Mouse (Mus musculus): ENCODE results near the gene Lin7a. TPM values are rescaled to one million over a fixed set of nuclear protein-coding genes. Genes with fewer than 3 reads are reported as not detected.

Lin7a gene
- 50.8 and 53.3 TPM in 2 replicates for polyA plus RNA-seq (2015; fragmentation: Nextera tagmentation; extraction: Ambion mirVana)

- H3K27ac ChIP-seq (replicated peaks), result peak within 1 kb of the TSS; percentile 93
- H3K9ac ChIP-seq, result peak within 1 kb of the TSS; percentile 92
- peak within 1 kb of the TSS; percentile 69 for H3K4me3 ChIP-seq
- peak within 1 kb of the TSS; percentile 65 for H3K4me2 ChIP-seq
- H3K27me3 ChIP-seq, result 0 out of 2 replicates have a peak, but pooled peaks cover 7% of the 10 kb centered on the region
- WGBS, result under 1% methylated on average over 36 of the region's 38 CpGs
- H3K36me3 ChIP-seq, result no peaks in the 10 kb centered on the region
- no peaks in the 10 kb centered on the region for H3K9me3 ChIP-seq
- H3K4me1 ChIP-seq (replicated peaks), result peaks cover 26% of the 10 kb centered on the region
- peak; percentile 75 for ATAC-seq (ENCODE audit: low read depth)
Observed at GRCm38 (mm10) chr10:107271321-107272130, at the start of gene Lin7a. TSS of gene Lin7a (plus strand) at chr10:107271686.

GRCm38 (mm10) chr10:107221726-107222125 lies 49.8 kb upstream of the Lin7a start:
- ATAC-seq (ENCODE audit: low read depth), result no peak
- Histone ChIP-seq H3K36me3 (no peaks in the 10 kb centered on the region), H3K27me3 (no peaks in the 10 kb centered on the region), H3K9me3 (no peaks in the 10 kb centered on the region), H3K9ac (no peak overlapping the region), H3K4me1 (replicated peaks) (0 out of 2 replicates have a peak, but pooled peaks cover 4% of the 10 kb centered on the region), H3K4me2 (no peak overlapping the region), H3K4me3 (no peak overlapping the region), H3K27ac (replicated peaks) (no peak overlapping the region)
- 78% methylated on average over 2 of the region's 2 CpGs for WGBS

GRCm38 (mm10) chr10:107222406-107223185 lies 48.9 kb upstream of the Lin7a start:
- H3K27ac ChIP-seq (replicated peaks), result no peak overlapping the region
- no peak overlapping the region for H3K4me3 ChIP-seq
- H3K4me2 ChIP-seq, result no peak overlapping the region
- H3K9me3 ChIP-seq, result no peaks in the 10 kb centered on the region
- H3K27me3 ChIP-seq, result no peaks in the 10 kb centered on the region
- WGBS, result 45% methylated on average over 8 of the region's 8 CpGs
- H3K9ac ChIP-seq, result no peak overlapping the region
- H3K4me1 ChIP-seq (replicated peaks), result 0 out of 2 replicates have a peak, but pooled peaks cover 4% of the 10 kb centered on the region
- no peak; the same call in 1 of the 2 replicates for ATAC-seq (ENCODE audit: low read depth)
- no peaks in the 10 kb centered on the region for H3K36me3 ChIP-seq

- 0 out of 2 replicates have a peak, but pooled peaks cover 4% of the 10 kb centered on the region for H3K4me1 ChIP-seq (replicated peaks)
- no peaks in the 10 kb centered on the region for H3K36me3 ChIP-seq
- no peaks in the 10 kb centered on the region for H3K9me3 ChIP-seq
- H3K4me3 ChIP-seq, result no peak overlapping the region
- H3K4me2 ChIP-seq, result no peak overlapping the region
- no peaks in the 10 kb centered on the region for H3K27me3 ChIP-seq
- no peak overlapping the region for H3K9ac ChIP-seq
- 88% methylated on average over 3 of the region's 3 CpGs for WGBS
- H3K27ac ChIP-seq (replicated peaks), result no peak overlapping the region
- no peak for ATAC-seq (ENCODE audit: low read depth)
Observed at GRCm38 (mm10) chr10:107223186-107223440, 48.4 kb upstream of the Lin7a start.

GRCm38 (mm10) chr10:107223821-107224220 lies 47.7 kb upstream of the Lin7a start:
- H3K9me3 ChIP-seq, result no peaks in the 10 kb centered on the region
- WGBS, result 93% methylated on average over 3 of the region's 3 CpGs
- H3K36me3 ChIP-seq, result no peaks in the 10 kb centered on the region
- H3K27me3 ChIP-seq, result no peaks in the 10 kb centered on the region
- H3K4me2 ChIP-seq, result no peak overlapping the region
- no peak overlapping the region for H3K9ac ChIP-seq
- 0 out of 2 replicates have a peak, but pooled peaks cover 4% of the 10 kb centered on the region for H3K4me1 ChIP-seq (replicated peaks)
- no peak for ATAC-seq (ENCODE audit: low read depth)
- H3K27ac ChIP-seq (replicated peaks), result no peak overlapping the region
- H3K4me3 ChIP-seq, result no peak overlapping the region

- H3K4me2 ChIP-seq, result no peak overlapping the region
- ATAC-seq (ENCODE audit: low read depth), result no peak
- H3K4me3 ChIP-seq, result no peak overlapping the region
- H3K27me3 ChIP-seq, result no peaks in the 10 kb centered on the region
- WGBS, result 84% methylated on average over 6 of the region's 6 CpGs
- no peak overlapping the region for H3K9ac ChIP-seq
- H3K27ac ChIP-seq (replicated peaks), result no peak overlapping the region
- H3K36me3 ChIP-seq, result no peaks in the 10 kb centered on the region
- H3K9me3 ChIP-seq, result no peaks in the 10 kb centered on the region
- 0 out of 2 replicates have a peak, but pooled peaks cover 4% of the 10 kb centered on the region for H3K4me1 ChIP-seq (replicated peaks)
Observed at GRCm38 (mm10) chr10:107224596-107225330, 46.7 kb upstream of the Lin7a start.

GRCm38 (mm10) chr10:107225331-107225835 lies 46.1 kb upstream of the Lin7a start:
- WGBS, result 32% methylated on average over 4 of the region's 4 CpGs
- no peak for ATAC-seq (ENCODE audit: low read depth)
- H3K4me3 ChIP-seq, result no peak overlapping the region
- no peak overlapping the region for H3K9ac ChIP-seq
- 0 out of 2 replicates have a peak, but pooled peaks cover 4% of the 10 kb centered on the region for H3K4me1 ChIP-seq (replicated peaks)
- no peaks in the 10 kb centered on the region for H3K36me3 ChIP-seq
- no peak overlapping the region for H3K27ac ChIP-seq (replicated peaks)
- no peaks in the 10 kb centered on the region for H3K27me3 ChIP-seq
- H3K4me2 ChIP-seq, result no peak overlapping the region
- no peaks in the 10 kb centered on the region for H3K9me3 ChIP-seq

GRCm38 (mm10) chr10:107225871-107226270 lies 45.6 kb upstream of the Lin7a start:
- H3K4me1 ChIP-seq (replicated peaks), result 0 out of 2 replicates have a peak, but pooled peaks cover 4% of the 10 kb centered on the region
- no peak overlapping the region for H3K9ac ChIP-seq
- H3K27ac ChIP-seq (replicated peaks), result no peak overlapping the region
- ATAC-seq (ENCODE audit: low read depth), result no peak
- no peaks in the 10 kb centered on the region for H3K9me3 ChIP-seq
- 57% methylated on average over 4 of the region's 4 CpGs for WGBS
- no peak overlapping the region for H3K4me3 ChIP-seq
- no peak overlapping the region for H3K4me2 ChIP-seq
- no peaks in the 10 kb centered on the region for H3K36me3 ChIP-seq
- no peaks in the 10 kb centered on the region for H3K27me3 ChIP-seq

- 94% methylated on average over 1 of the region's 1 CpGs for WGBS
- H3K36me3 ChIP-seq, result no peaks in the 10 kb centered on the region
- 0 out of 2 replicates have a peak, but pooled peaks cover 4% of the 10 kb centered on the region for H3K4me1 ChIP-seq (replicated peaks)
- no peak overlapping the region for H3K9ac ChIP-seq
- no peak for ATAC-seq (ENCODE audit: low read depth)
- no peak overlapping the region for H3K4me2 ChIP-seq
- no peaks in the 10 kb centered on the region for H3K27me3 ChIP-seq
- H3K27ac ChIP-seq (replicated peaks), result no peak overlapping the region
- H3K4me3 ChIP-seq, result no peak overlapping the region
- no peaks in the 10 kb centered on the region for H3K9me3 ChIP-seq
Observed at GRCm38 (mm10) chr10:107227901-107228300, 43.6 kb upstream of the Lin7a start.

GRCm38 (mm10) chr10:107228776-107229175 lies 42.7 kb upstream of the Lin7a start:
- no peak overlapping the region for H3K27ac ChIP-seq (replicated peaks)
- no peak overlapping the region for H3K4me3 ChIP-seq
- H3K27me3 ChIP-seq, result no peaks in the 10 kb centered on the region
- 80% methylated on average over 5 of the region's 5 CpGs for WGBS
- no peaks in the 10 kb centered on the region for H3K36me3 ChIP-seq
- no peak overlapping the region for H3K4me2 ChIP-seq
- no peaks in the 10 kb centered on the region for H3K9me3 ChIP-seq
- ATAC-seq (ENCODE audit: low read depth), result no peak
- no peaks in the 10 kb centered on the region for H3K4me1 ChIP-seq (replicated peaks)
- no peak overlapping the region for H3K9ac ChIP-seq

GRCm38 (mm10) chr10:107229416-107229815 lies 42.1 kb upstream of the Lin7a start:
- 63% methylated on average over 3 of the region's 3 CpGs for WGBS
- ATAC-seq (ENCODE audit: low read depth), result no peak
- Histone ChIP-seq H3K9ac (no peak overlapping the region), H3K4me3 (no peak overlapping the region), H3K4me1 (replicated peaks) (no peaks in the 10 kb centered on the region), H3K27me3 (no peaks in the 10 kb centered on the region), H3K27ac (replicated peaks) (no peak overlapping the region), H3K4me2 (no peak overlapping the region), H3K36me3 (no peaks in the 10 kb centered on the region), H3K9me3 (no peaks in the 10 kb centered on the region)

Measured in neural tube, embryonic 13.5 days (tissue).